Mouse (Mus musculus) CH12.LX (cell line): Measurements from ENCODE around the gene Rfx4. TPM values are rescaled to one million over a fixed set of nuclear protein-coding genes. Genes with fewer than 3 reads are reported as not detected.

ENCODE experiments used
- DNase-seq: peaks from one replicate; pipeline ENCODE4 v3.0.0-alpha.2; 2013; ENCODE audit errors: extremely low read depth
- H3K27ac ChIP-seq: 2 replicates; pipeline ENCODE4 v1.5.1; 2012; ENCODE audit warnings: low read depth, mild to moderate bottlenecking, control low read depth, moderate library complexity; ENCODE audit not compliant: insufficient read depth
- H3K27me3 ChIP-seq: replicated peaks from 2 replicates; pipeline ENCODE3; 2012; ENCODE audit warnings: inconsistent platforms
- H3K36me3 ChIP-seq, 2 experiments: replicated peaks in 1 of 2; 2 replicates each; pipeline versions ENCODE3 to v1.6.1; 2012; ENCODE audit warnings: inconsistent platforms in 1 of 2, low read length in 1 of 2, mild to moderate bottlenecking in 1 of 2, mixed read lengths in 1 of 2, moderate library complexity in 1 of 2; ENCODE audit not compliant: control insufficient read depth in 1 of 2, insufficient read depth in 1 of 2
- H3K4me1 ChIP-seq, 2 experiments: 2 replicates each; pipeline ENCODE4 v1.6.1; 2012; ENCODE audit warnings: inconsistent platforms in 1 of 2, moderate library complexity in 1 of 2; ENCODE audit not compliant: insufficient read depth in 2 of 2, control insufficient read depth in 1 of 2
- H3K4me2 ChIP-seq: 2 replicates; pipeline ENCODE4 v1.6.1; 2012; ENCODE audit warnings: low read depth, mild to moderate bottlenecking, control low read depth; ENCODE audit not compliant: poor library complexity, insufficient read depth, severe bottlenecking
- H3K4me3 ChIP-seq, 3 experiments: fragments of 150-350 bp in 1 of 3; sonication (generic) in 1 of 3; replicated peaks in 1 of 3; 2 replicates each; pipeline versions ENCODE3 to v1.5.1; 2011 to 2012; ENCODE audit warnings: low read depth in 2 of 3, low read length in 2 of 3, mild to moderate bottlenecking in 2 of 3, moderate library complexity in 2 of 3, control low read depth in 1 of 3, improper control_type of control experiment in 1 of 3, inconsistent platforms in 1 of 3, mixed read lengths in 1 of 3; ENCODE audit not compliant: poor library complexity in 1 of 3
- H3K79me2 ChIP-seq: replicated peaks from 2 replicates; pipeline ENCODE4 v1.6.1; 2012; ENCODE audit warnings: mild to moderate bottlenecking, moderate library complexity; ENCODE audit not compliant: control insufficient read depth, poor library complexity, insufficient read depth, severe bottlenecking; ENCODE audit errors: extremely low read depth
- H3K9ac ChIP-seq: 2 replicates; pipeline ENCODE4 v1.6.1; 2012; ENCODE audit warnings: low read depth, mild to moderate bottlenecking, control low read depth, moderate library complexity; ENCODE audit not compliant: insufficient read depth
- H3K9me3 ChIP-seq: replicated peaks from 2 replicates; pipeline ENCODE3; 2012; ENCODE audit warnings: low read length, inconsistent platforms, mixed read lengths
- BHLHE40 ChIP-seq: IDR thresholded peaks from 2 replicates; pipeline ENCODE4 v1.6.1; 2011; ENCODE audit warnings: mild to moderate bottlenecking, low read depth, low read length, improper control_type of control experiment
- CHD1 ChIP-seq: IDR thresholded peaks from 2 replicates; pipeline ENCODE4 v1.6.1; 2012; ENCODE audit warnings: low read depth, low read length, improper control_type of control experiment, inconsistent platforms
- CHD2 ChIP-seq: IDR thresholded peaks from 2 replicates; pipeline ENCODE4 v1.6.1; 2011; ENCODE audit warnings: low read length, improper control_type of control experiment
- CTCF ChIP-seq, 2 experiments: IDR thresholded peaks in 1 of 2; conservative IDR thresholded peaks in 1 of 2; 2 replicates each; pipeline ENCODE4 v1.5.1; 2011 to 2012; ENCODE audit warnings: low read depth in 2 of 2, low read length in 2 of 2, improper control_type of control experiment in 1 of 2, inconsistent platforms in 1 of 2, mild to moderate bottlenecking in 1 of 2, moderate library complexity in 1 of 2
- E2F4 ChIP-seq: IDR thresholded peaks from 2 replicates; pipeline ENCODE4 v1.6.1; 2011; ENCODE audit warnings: low read depth, low read length, improper control_type of control experiment; ENCODE audit not compliant: insufficient replicate concordance
- ELF1 ChIP-seq: IDR thresholded peaks from 2 replicates; pipeline ENCODE4 v1.6.1; 2014; ENCODE audit warnings: low read depth, mild to moderate bottlenecking, inconsistent platforms, low read length, improper control_type of control experiment
- EP300 ChIP-seq: IDR thresholded peaks from 2 replicates; pipeline ENCODE4 v1.6.1; 2011; ENCODE audit warnings: low read length, improper control_type of control experiment
- ETS1 ChIP-seq: conservative IDR thresholded peaks from 2 replicates; pipeline ENCODE4 v1.6.1; 2012; ENCODE audit warnings: low read depth, mild to moderate bottlenecking, inconsistent platforms, low read length, improper control_type of control experiment, moderate library complexity
- GABPA ChIP-seq: IDR thresholded peaks from 2 replicates; pipeline ENCODE4 v1.6.1; 2012; ENCODE audit warnings: low read depth, low read length, improper control_type of control experiment, inconsistent platforms; ENCODE audit not compliant: insufficient replicate concordance
- HCFC1 ChIP-seq: IDR thresholded peaks from 2 replicates; pipeline ENCODE4 v1.6.1; 2012; ENCODE audit warnings: low read depth, mild to moderate bottlenecking, inconsistent platforms, low read length, improper control_type of control experiment
- IRF4 ChIP-seq: IDR thresholded peaks from 2 replicates; pipeline ENCODE4 v1.6.1; 2014; ENCODE audit warnings: low read depth, mild to moderate bottlenecking, inconsistent platforms, low read length, improper control_type of control experiment
- JUN ChIP-seq: IDR thresholded peaks from 2 replicates; pipeline ENCODE4 v1.6.1; 2011; ENCODE audit warnings: low read depth, mild to moderate bottlenecking, low read length, improper control_type of control experiment, moderate library complexity; ENCODE audit not compliant: insufficient read depth
- JUND ChIP-seq: conservative IDR thresholded peaks from 2 replicates; pipeline ENCODE4 v1.6.1; 2011; ENCODE audit warnings: low read depth, low read length, improper control_type of control experiment
- KAT2A ChIP-seq: IDR thresholded peaks from 2 replicates; pipeline ENCODE4 v1.6.1; 2012; ENCODE audit warnings: low read length, improper control_type of control experiment, inconsistent platforms; ENCODE audit not compliant: insufficient replicate concordance
- MAFK ChIP-seq: IDR thresholded peaks from 2 replicates; pipeline ENCODE4 v1.6.1; 2011; ENCODE audit warnings: low read length, improper control_type of control experiment; ENCODE audit not compliant: insufficient replicate concordance
- MAX ChIP-seq: IDR thresholded peaks from 2 replicates; pipeline ENCODE4 v1.6.1; 2011; ENCODE audit warnings: low read length, improper control_type of control experiment
- MAZ ChIP-seq: IDR thresholded peaks from 2 replicates; pipeline ENCODE4 v1.6.1; 2012; ENCODE audit warnings: low read depth, mild to moderate bottlenecking, inconsistent platforms, low read length, improper control_type of control experiment, moderate library complexity
- MEF2A ChIP-seq: IDR thresholded peaks from 2 replicates; pipeline ENCODE4 v1.6.1; 2014; ENCODE audit warnings: low read depth, mild to moderate bottlenecking, inconsistent platforms, low read length, improper control_type of control experiment, borderline replicate concordance
- MXI1 ChIP-seq: IDR thresholded peaks from 2 replicates; pipeline ENCODE4 v1.6.1; 2011; ENCODE audit warnings: mild to moderate bottlenecking, low read depth, low read length, improper control_type of control experiment
- MYC ChIP-seq: IDR thresholded peaks from 2 replicates; pipeline ENCODE4 v1.6.1; 2011; ENCODE audit warnings: low read depth, mild to moderate bottlenecking, improper control_type of control experiment, low read length
- NELFE ChIP-seq: IDR thresholded peaks from 2 replicates; pipeline ENCODE4 v1.6.1; 2011; ENCODE audit warnings: low read depth, low read length, improper control_type of control experiment
- NRF1 ChIP-seq: IDR thresholded peaks from 2 replicates; pipeline ENCODE4 v1.6.1; 2014; ENCODE audit warnings: low read depth, mild to moderate bottlenecking, inconsistent platforms, low read length, improper control_type of control experiment, moderate library complexity
- PAX5 ChIP-seq: IDR thresholded peaks from 2 replicates; pipeline ENCODE4 v1.6.1; 2012; ENCODE audit warnings: low read length, inconsistent platforms, mixed read lengths
- POLR2A ChIP-seq: IDR thresholded peaks from 2 replicates; pipeline ENCODE4 v1.6.1; 2011; ENCODE audit warnings: low read depth, mild to moderate bottlenecking, improper control_type of control experiment, low read length
- POLR2AphosphoS2 ChIP-seq: IDR thresholded peaks from 2 replicates; pipeline ENCODE4 v1.6.1; 2011; ENCODE audit warnings: low read depth, low read length, improper control_type of control experiment
- RAD21 ChIP-seq: IDR thresholded peaks from 2 replicates; pipeline ENCODE4 v1.6.1; 2011; ENCODE audit warnings: low read depth, mild to moderate bottlenecking, low read length, improper control_type of control experiment, moderate library complexity
- RCOR1 ChIP-seq: conservative IDR thresholded peaks from 2 replicates; pipeline ENCODE4 v1.6.1; 2012; ENCODE audit warnings: low read depth, mild to moderate bottlenecking, inconsistent platforms, low read length, improper control_type of control experiment
- SIN3A ChIP-seq: IDR thresholded peaks from 2 replicates; pipeline ENCODE4 v1.6.1; 2012; ENCODE audit warnings: low read length, improper control_type of control experiment, inconsistent platforms
- SMC3 ChIP-seq: IDR thresholded peaks from 2 replicates; pipeline ENCODE4 v1.6.1; 2011; ENCODE audit warnings: low read depth, low read length, improper control_type of control experiment
- TBP ChIP-seq: conservative IDR thresholded peaks from 2 replicates; pipeline ENCODE4 v1.6.1; 2011; ENCODE audit warnings: low read depth, low read length, improper control_type of control experiment
- TCF12 ChIP-seq: IDR thresholded peaks from 2 replicates; pipeline ENCODE4 v1.6.1; 2014; ENCODE audit warnings: low read depth, mild to moderate bottlenecking, inconsistent platforms, low read length, improper control_type of control experiment
- UBTF ChIP-seq: IDR thresholded peaks from 2 replicates; pipeline ENCODE4 v1.6.1; 2012; ENCODE audit warnings: low read depth, mild to moderate bottlenecking, inconsistent platforms, low read length, improper control_type of control experiment, moderate library complexity
- USF1 ChIP-seq: IDR thresholded peaks from 2 replicates; pipeline ENCODE4 v1.6.1; 2014; ENCODE audit warnings: low read depth, mild to moderate bottlenecking, inconsistent platforms, low read length, improper control_type of control experiment
- USF2 ChIP-seq: conservative IDR thresholded peaks from 2 replicates; pipeline ENCODE4 v1.6.1; 2011; ENCODE audit warnings: low read depth, low read length, improper control_type of control experiment
- ZC3H11A ChIP-seq: IDR thresholded peaks from 2 replicates; pipeline ENCODE4 v1.6.1; 2012; ENCODE audit warnings: low read depth, mild to moderate bottlenecking, inconsistent platforms, low read length, improper control_type of control experiment
- ZKSCAN1 ChIP-seq: IDR thresholded peaks from 2 replicates; pipeline ENCODE4 v1.6.1; 2012; ENCODE audit warnings: low read depth, inconsistent platforms, low read length, improper control_type of control experiment, borderline replicate concordance
- ZMIZ1 ChIP-seq: IDR thresholded peaks from 2 replicates; pipeline ENCODE4 v1.6.1; 2012; ENCODE audit warnings: low read depth, mild to moderate bottlenecking, inconsistent platforms, low read length, improper control_type of control experiment
- ZNF384 ChIP-seq: IDR thresholded peaks from 2 replicates; pipeline ENCODE4 v1.6.1; 2012; ENCODE audit warnings: low read depth, low read length, improper control_type of control experiment, inconsistent platforms
- dilution Hi-C: fragments of 300-500 bp; cut with MboI; formaldehyde crosslinking; loops from 2 replicates; pipeline ENCODE4 v1.14.3; 2020; ENCODE audit warnings: low sequenced_read_pairs; ENCODE audit not compliant: extremely low pct_unique_long_range_greater_than_20kb, extremely low pct_ligation_motif_present
- in situ Hi-C: fragments of 300-500 bp; cut with MboI; formaldehyde crosslinking; loops from 3 replicates; pipeline ENCODE4 v1.14.3; 2019; ENCODE audit warnings: low sequenced_read_pairs, low pct_ligation_motif_present, low pct_unique_long_range_greater_than_20kb, mixed read lengths
- polyA plus RNA-seq: library from polyadenylated mRNA; unstranded; fragments of >175 nt; gene quantifications from 2 replicates; pipeline ENCODE4 v1.2.1, GENCODE M21; 2012; ENCODE audit warnings: low read depth; ENCODE audit not compliant: insufficient read length
- total RNA-seq, 2 experiments: library from RNA; depleted of rRNA; stranded (reverse); fragments of 300-350 nt in 1 of 2; fragments of >200 nt in 1 of 2; gene quantifications; 2 replicates each; pipeline ENCODE4 v1.2.3; 2012 to 2014

Rfx4 gene
- total and polyA plus RNA-seq, 3 experiments = 0.04 TPM; not detected in 2

- Histone ChIP-seq H3K4me3 (no peak overlapping the region), H3K4me2 (peak overlapping the region; percentile 12; the same call in 1 of the 2 replicates), H3K9ac (no peak overlapping the region), H3K9me3 (no peaks in the 10 kb centered on the region), H3K27me3 (peaks cover 5% of the 10 kb centered on the region), H3K79me2 (no peaks in the 10 kb centered on the region), H3K36me3 (no peaks in the 10 kb centered on the region), H3K4me1 (peaks cover 6 to 28% of the 10 kb centered on the region in 2 experiments), H3K27ac (no peak overlapping the region)
- TF ChIP-seq NRF1 = no peak
- 0 out of 2 replicates have a peak, but pooled peaks have one; percentile 49 for TF ChIP-seq MAFK
- no peak for TF ChIP-seq ZNF384
- TF ChIP-seq NELFE = no peak
- no peak for TF ChIP-seq KAT2A
- TF ChIP-seq TCF12 = peak; percentile 56
- TF ChIP-seq POLR2A = no peak
- no peak for TF ChIP-seq USF2
- peak; percentile 67; the same call in 1 of the 2 replicates for TF ChIP-seq IRF4
- TF ChIP-seq SMC3 = no peak
- TF ChIP-seq TBP = no peak
- no peak for TF ChIP-seq CTCF (conservative IDR thresholded peaks at IDR 0.05 in 1 of 2, IDR thresholded peaks at IDR 0.05 in 1 of 2; ENCODE audit: low read depth in 2 of 2, low read length in 2 of 2)
- TF ChIP-seq MYC = no peak
- no peak for TF ChIP-seq MXI1
- TF ChIP-seq HCFC1 = no peak
- TF ChIP-seq USF1 = no peak
- no peak for TF ChIP-seq POLR2AphosphoS2
- TF ChIP-seq BHLHE40 = peak; percentile 99
- no peak for TF ChIP-seq JUN
- TF ChIP-seq MEF2A = peak; percentile 87
- TF ChIP-seq EP300 = peak; percentile 52
- no peak; the same call in 1 of the 2 replicates for TF ChIP-seq RCOR1
- no peak for TF ChIP-seq UBTF
- TF ChIP-seq ETS1 = peak; percentile 84
- 0 out of 2 replicates have a peak, but pooled peaks have one; percentile 19 for TF ChIP-seq MAX
- TF ChIP-seq RAD21 = no peak
- TF ChIP-seq MAZ = no peak
- no peak for TF ChIP-seq GABPA
- no peak for TF ChIP-seq ZKSCAN1
- no peak for TF ChIP-seq E2F4
- TF ChIP-seq CHD2 = no peak
- no peak for TF ChIP-seq JUND
- TF ChIP-seq CHD1 = no peak
- no peak for TF ChIP-seq PAX5
- no peak for TF ChIP-seq ZC3H11A
- no peak for TF ChIP-seq SIN3A
- no peak for TF ChIP-seq ZMIZ1
- no peak for TF ChIP-seq ELF1
- in situ Hi-C loops = no loop called here
- DNase-seq = peak; percentile 74
- dilution Hi-C loops = no loop called here
These were observed 18.7 kb downstream of the Rfx4 start for GRCm38 (mm10) chr10:84774573-84774972.
